Mouse (Mus musculus): ENCODE measurements at regions not wholly inside any gene's neighbourhood (a gene's known extent, or its start where the extent isn't known, plus 50 kb on each side); places are given as distances from the start of the nearest gene placed in this dataset.

DNA sequence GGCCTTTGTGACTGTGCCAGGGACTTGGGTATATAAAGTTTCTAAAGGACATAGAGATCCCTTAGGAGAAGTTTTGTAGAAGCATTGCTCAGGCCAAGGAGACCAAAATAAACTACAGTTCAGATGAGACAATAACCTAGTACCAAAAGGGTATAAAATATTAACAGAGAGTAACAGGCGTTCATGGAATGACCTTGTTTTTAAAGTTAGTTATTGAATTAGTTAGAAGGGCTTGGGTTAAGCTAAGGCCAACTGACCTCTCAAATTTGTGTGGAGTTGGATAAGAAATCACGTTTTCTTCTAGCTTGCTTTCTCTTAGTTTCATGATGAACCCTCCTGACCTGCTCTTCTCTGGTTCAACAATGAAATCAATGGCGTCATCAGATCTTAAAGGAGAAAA, 209.8 kb upstream of the Gm37988 start:
- no peak for TF ChIP-seq CTCF (IDR thresholded peaks at IDR 0.05; ENCODE audit: control insufficient read depth, insufficient read depth, insufficient replicate concordance, low read depth, low read length)
- TF ChIP-seq POLR2A (IDR thresholded peaks at IDR 0.05; ENCODE audit: control insufficient read depth, low read depth, low read length): no peak

Data from testis, adult 2 months (tissue).